Mouse (Mus musculus) lung, postnatal 4 days (tissue): ENCODE results near the gene Magi1.
A peak's percentile ranks its signal among the peaks of the same experiment; 100 is the strongest.

ENCODE experiments used
- DNase-seq, 2 experiments: peaks; one replicate each; pipeline ENCODE4 v3.0.0; 2021

Magi1 gene

DNA sequence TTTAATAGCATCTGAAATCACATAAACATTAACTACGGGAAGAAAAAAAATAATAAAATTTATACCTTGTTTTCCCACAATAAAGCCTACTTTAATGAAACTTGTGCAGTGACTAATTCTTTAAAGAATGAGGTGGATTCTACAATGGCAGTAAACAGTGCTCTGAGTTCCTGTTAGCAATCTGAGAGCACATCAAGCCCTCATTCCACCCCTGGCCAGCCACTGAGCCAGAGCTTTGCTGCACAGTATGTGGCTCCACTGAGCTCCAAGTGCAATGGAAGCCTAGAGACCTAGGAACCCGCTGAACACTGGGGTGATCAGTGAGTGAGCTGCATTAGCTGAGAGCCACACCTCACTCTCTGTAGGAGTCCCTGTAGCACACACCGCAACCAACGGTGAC is 127.7 kb downstream of the Magi1 start:
- DNase-seq: no peak

- no peak for DNase-seq
Measured at GRCm38 (mm10) chr6:94154854-94155601, 128.7 kb downstream of the Magi1 start.

DNA sequence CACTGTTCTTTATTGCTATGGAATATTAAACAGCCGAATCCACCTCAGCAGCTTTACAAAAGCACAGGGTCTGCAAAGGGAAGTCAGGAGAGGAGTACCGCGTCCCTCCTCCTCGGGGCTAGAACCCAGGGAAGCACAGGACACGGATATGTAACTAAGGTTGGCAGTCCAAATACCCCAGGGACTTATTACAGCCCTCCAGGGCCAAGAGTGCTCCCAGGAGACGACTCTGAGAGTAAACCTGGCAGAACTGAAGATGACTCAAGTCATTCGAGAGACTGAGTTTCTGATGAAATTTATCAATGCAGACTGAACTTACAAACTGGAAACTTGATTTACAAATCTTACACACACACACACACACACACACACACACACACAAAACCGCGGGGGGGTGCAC is 130.8 kb downstream of the Magi1 start:
- no peak for DNase-seq

GRCm38 (mm10) chr6:94150876-94151275 is 132.8 kb downstream of the Magi1 start:
- no peak for DNase-seq

GRCm38 (mm10) chr6:94149800-94150199 is 133.9 kb downstream of the Magi1 start:
- no peak for DNase-seq

- DNase-seq: no peak
Measured at GRCm38 (mm10) chr6:94146206-94146493, 137.6 kb downstream of the Magi1 start.

- DNase-seq: peak in 1 of 2 experiments; percentile 11
Measured at GRCm38 (mm10) chr6:94145430-94146205, 138.1 kb downstream of the Magi1 start.

DNA sequence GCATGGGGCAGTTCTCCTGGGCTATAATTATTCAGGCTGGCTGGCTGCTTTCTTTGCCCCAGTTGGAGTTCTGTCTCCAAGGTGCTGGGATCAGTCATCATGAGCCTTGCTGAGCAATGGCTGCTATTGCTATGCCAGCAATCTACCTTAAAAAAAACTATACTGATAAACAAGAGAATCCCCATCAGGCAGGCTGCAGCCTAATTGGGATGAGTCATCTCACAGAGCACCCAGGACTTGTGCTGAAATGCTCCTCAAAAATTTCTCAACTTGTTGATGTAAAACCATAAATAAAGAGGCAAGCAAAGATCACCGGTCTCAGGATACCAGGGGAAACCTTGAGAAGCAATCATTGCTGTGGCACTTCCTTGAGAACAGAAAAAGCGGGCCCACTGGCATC is 141.2 kb downstream of the Magi1 start:
- no peak for DNase-seq

DNA sequence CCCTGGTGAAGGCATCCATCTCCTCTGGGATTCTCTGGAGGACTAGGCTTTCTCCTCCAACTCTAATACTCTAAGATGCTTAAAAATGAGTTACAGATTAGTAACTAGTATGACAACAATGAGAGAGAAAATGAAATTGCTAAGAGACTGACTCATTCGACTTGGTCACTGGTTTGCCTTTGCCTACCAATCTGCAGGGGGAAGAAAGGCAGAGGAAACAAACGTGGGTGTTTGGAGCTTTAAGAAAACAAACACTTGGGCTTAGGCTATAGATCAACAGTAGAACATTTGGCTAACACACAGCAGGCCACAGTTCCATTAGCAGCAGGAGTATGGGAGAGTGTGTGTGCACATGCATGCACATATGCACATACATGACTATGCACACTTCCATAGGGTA is 142.2 kb downstream of the Magi1 start:
- no peak for DNase-seq

GRCm38 (mm10) chr6:94139952-94140414 is 143.7 kb downstream of the Magi1 start:
- peak in 1 of 2 experiments; percentile 17 for DNase-seq

- DNase-seq: no peak
Measured at GRCm38 (mm10) chr6:94136693-94137092, 147.0 kb downstream of the Magi1 start.

- no peak for DNase-seq
Measured at GRCm38 (mm10) chr6:94134159-94134558, 149.6 kb downstream of the Magi1 start.

DNA sequence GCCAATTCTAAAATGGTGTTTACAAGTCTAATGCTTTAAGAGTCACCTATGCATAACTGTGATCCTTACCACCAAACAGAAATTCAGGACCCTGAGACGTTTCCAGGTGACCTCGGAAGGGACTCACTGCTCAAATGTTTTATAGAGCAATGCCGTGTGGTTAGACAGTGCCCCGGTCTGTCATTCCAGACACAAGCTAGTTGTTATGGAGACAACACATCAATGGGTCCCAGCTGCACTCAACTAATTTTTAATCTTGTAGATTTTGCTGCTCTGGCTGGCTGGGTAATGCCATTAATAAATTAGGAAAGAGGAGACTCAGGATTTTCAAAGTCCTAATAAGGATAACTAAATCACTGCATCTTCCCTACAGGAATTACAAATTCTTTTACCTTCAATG is 151.7 kb downstream of the Magi1 start:
- DNase-seq: no peak

DNA sequence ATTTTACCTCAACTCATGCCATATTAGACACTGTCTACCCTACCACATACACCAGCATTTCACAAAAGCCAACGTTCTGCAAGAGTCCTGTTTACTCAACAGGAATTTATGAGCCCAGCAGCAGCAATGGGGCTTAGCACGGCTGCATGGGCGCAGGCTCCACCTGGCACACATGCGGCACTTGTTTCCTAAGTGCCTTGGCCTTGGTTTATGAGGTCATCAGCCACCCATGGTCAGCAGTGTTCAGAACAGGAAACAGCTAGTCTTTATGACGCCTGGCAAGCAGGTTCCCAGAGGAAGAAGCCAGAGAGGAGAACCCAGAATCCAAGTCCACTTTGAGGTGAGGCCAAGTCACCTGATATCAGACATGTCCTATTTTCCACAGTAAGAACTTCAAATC is 153.3 kb downstream of the Magi1 start:
- DNase-seq: no peak

DNA sequence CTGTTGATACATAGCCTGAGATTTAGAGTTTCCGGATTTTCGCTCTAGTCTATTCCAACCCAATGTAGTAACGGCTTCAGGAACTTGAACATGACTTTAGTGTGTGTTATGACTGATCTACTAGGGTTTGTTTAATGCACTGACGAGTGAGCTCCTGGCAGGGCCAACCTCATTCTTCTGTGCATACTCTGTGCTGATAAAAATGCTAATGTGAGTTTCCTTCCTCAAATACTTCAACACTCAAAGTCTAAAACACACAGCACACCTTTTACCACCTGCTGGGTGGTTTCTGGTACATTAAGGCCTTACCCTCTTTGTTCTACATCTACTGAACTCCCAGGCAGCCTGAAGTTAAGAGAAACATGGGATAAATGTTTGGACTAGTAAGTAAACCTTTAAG is 157.0 kb downstream of the Magi1 start:
- no peak for DNase-seq

DNA sequence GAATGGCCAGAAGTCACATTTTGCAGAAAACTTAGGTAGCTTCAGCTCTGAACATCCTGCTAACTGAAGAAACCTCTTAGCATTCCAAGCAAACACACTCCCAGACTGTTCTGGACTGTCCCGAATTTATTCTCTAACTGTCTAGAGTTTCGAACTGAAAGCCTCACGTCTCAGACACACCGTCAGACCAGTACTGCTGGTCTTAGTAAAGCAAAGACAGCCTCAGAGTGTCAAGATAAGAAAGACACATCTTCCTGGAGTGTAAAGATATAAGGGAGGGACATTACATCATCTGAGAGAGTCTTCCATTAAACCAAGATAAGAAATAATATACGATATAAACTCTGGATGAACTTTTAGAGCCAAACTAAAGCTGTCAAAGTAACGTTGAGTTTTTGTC is 158.6 kb downstream of the Magi1 start:
- DNase-seq: no peak

DNA sequence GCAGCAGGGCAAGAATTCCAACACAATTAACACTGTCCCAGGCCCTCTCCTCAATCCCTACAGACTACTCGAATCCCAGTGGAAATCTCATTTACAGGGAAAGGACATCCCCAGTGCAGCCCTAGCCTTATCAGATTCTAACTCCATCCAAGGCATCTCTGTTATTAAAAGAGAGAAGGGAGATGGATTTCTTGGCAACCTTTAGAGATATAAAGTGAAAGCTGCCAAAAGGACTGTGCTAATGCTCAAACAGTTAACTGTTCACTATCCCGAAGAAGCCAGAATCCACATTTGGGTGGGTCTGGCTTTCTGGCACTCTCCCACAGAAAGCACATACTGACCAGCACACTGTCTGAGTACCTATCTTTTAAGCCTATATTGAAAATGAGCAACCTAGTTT is 159.4 kb downstream of the Magi1 start:
- DNase-seq: no peak

- DNase-seq: no peak
Measured at GRCm38 (mm10) chr6:94122566-94123150, 161.1 kb downstream of the Magi1 start.

- no peak for DNase-seq
Measured at GRCm38 (mm10) chr6:94121488-94121887, 162.2 kb downstream of the Magi1 start.

DNA sequence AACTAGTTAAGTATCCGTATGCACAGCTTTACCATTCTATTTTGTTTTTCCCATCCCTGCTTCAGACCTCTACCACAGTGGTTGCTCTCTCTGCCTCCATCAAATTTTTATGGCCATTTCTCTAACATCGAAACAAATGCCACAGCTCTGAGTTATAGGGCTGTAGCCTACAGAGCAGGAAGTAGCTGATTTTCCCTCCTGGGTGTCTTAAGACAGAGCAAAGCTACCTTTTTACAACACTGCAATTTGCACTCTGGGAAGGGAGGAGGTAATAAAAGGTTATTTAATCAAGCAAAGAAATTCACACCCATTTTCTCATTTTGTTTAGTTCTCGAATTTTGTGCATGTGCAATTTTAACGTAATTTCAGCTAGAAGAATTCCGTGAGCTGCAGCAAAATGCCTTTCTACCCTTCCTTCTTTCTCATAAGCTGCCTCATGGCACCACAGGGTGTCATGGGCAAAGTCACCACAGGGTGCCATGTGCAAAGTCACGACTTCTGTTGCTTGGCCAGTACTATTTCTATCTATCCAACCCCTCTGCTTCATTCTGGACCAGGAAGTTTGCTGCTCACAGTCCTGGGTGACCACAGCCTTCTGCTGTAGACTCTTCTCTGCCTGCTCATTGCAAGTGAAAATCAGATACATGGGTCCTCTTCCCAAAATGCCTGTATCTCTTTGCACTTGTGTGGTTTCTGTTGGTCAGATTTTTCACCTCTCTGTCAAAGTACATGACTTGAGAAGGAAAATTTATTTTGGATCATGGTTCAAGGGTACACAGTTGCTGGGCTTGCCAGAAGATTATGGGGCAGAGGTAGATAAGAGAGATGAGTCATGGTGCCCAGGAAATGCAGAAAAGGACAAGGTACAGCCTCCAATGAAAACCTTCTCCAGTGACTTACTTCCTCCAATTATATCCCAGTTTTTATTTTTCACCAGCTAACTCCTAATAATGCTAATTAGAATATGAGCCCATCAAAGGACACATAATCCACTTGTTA is 167.0 kb downstream of the Magi1 start:
- DNase-seq: no peak

- DNase-seq: no peak
Measured at GRCm38 (mm10) chr6:94111833-94112232, 171.9 kb downstream of the Magi1 start.

DNA sequence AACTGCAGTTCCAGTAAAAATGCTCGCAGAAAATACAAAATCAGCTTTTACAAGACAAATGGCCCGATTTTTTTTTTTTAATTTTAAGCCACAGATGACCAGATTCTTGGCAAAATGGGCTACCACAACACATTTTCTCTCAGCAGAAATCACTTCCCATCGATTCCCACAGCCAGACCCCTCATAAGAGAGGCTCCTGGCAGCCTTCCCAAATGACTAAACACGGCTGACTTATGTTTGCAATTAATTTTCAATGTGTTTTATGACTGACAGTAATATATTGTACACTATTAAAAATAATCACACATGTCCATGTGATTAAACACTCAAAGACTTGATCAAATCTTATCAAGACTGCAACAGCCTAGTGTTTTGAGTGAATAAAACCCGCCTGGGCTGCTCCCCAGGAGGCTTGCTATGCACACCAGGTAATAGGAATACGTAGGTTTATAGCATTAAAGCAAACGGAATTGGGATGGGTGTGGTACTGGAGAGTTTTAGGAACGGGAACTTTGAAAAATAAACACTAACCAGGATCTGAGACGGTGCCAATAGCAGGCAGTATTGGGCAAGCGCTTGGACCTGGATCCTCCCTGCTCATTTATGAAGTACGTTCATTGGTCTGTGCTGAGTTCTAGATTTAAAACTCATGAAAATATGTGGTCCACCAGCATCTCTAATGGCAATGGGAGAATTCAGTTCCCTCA is 176.2 kb downstream of the Magi1 start:
- no peak for DNase-seq
